Mouse (Mus musculus) myocyte (in vitro differentiated cells): ENCODE measurements around the gene Trak1.

Source experiments
- CEBPB ChIP-seq: IDR thresholded peaks from 2 replicates; pipeline ENCODE4 v1.6.1; 2011; ENCODE audit warnings: mild to moderate bottlenecking, moderate library complexity; ENCODE audit not compliant: poor library complexity, insufficient read depth, severe bottlenecking
- E2F4 ChIP-seq: IDR thresholded peaks from one replicate; pipeline ENCODE4 v1.6.1; 2011; ENCODE audit warnings: mild to moderate bottlenecking, control low read depth, moderate library complexity; ENCODE audit not compliant: insufficient read depth
- MAX ChIP-seq: IDR thresholded peaks from one replicate; pipeline ENCODE4 v1.6.1; 2011; ENCODE audit warnings: low read depth, mild to moderate bottlenecking, control low read depth
- MYOD1 ChIP-seq, 3 experiments: IDR thresholded peaks; one replicate each; pipeline ENCODE4 v1.6.1; 2011; ENCODE audit warnings: control low read depth in 2 of 3, low read depth in 2 of 3, mild to moderate bottlenecking in 2 of 3, moderate library complexity in 1 of 3; ENCODE audit not compliant: insufficient read length in 2 of 3, control insufficient read depth in 1 of 3
- MYOG ChIP-seq, 3 experiments: IDR thresholded peaks; one replicate each; pipeline ENCODE4 v1.6.1; 2011; ENCODE audit warnings: control low read depth in 2 of 3, low read depth in 2 of 3, mild to moderate bottlenecking in 2 of 3; ENCODE audit not compliant: insufficient read length in 2 of 3, control insufficient read depth in 1 of 3, insufficient read depth in 1 of 3
- POLR2A ChIP-seq: IDR thresholded peaks from one replicate; pipeline ENCODE4 v1.6.1; 2011; ENCODE audit warnings: low read depth, mild to moderate bottlenecking, control low read depth, moderate library complexity; ENCODE audit not compliant: insufficient read length
- POLR2AphosphoS2 ChIP-seq: IDR thresholded peaks from one replicate; pipeline ENCODE4 v1.6.1; 2011; ENCODE audit warnings: low read depth, control low read depth; ENCODE audit not compliant: insufficient read length
- REST ChIP-seq: IDR thresholded peaks from one replicate; pipeline ENCODE4 v1.6.1; 2011; ENCODE audit warnings: mild to moderate bottlenecking, control low read depth, moderate library complexity; ENCODE audit not compliant: insufficient read depth, insufficient read length
- SRF ChIP-seq: IDR thresholded peaks from one replicate; pipeline ENCODE4 v1.6.1; 2011; ENCODE audit warnings: low read depth; ENCODE audit not compliant: control insufficient read depth, insufficient read length
- TCF12 ChIP-seq: IDR thresholded peaks from one replicate; pipeline ENCODE4 v1.6.1; 2011; ENCODE audit warnings: mild to moderate bottlenecking, control low read depth; ENCODE audit not compliant: poor library complexity, insufficient read depth, severe bottlenecking
- USF1 ChIP-seq: IDR thresholded peaks from one replicate; pipeline ENCODE4 v1.6.1; 2011; ENCODE audit warnings: low read depth, mild to moderate bottlenecking, control low read depth, moderate library complexity

- TF ChIP-seq POLR2A (no peak), MYOD1 (IDR thresholded peaks at IDR 0.05; ENCODE audit: control insufficient read depth in 1 of 3, insufficient read length in 2 of 3, low read depth in 2 of 3) (no peak), USF1 (no peak), SRF (no peak), MAX (no peak), POLR2AphosphoS2 (no peak), E2F4 (no peak), TCF12 (no peak), CEBPB (no peak), MYOG (IDR thresholded peaks at IDR 0.05; ENCODE audit: control insufficient read depth in 1 of 3, insufficient read depth in 1 of 3, insufficient read length in 2 of 3, low read depth in 2 of 3) (no peak), REST (no peak)
Measured at GRCm38 (mm10) chr9:121405792-121406191, 108.5 kb downstream of the Trak1 start.
